Mouse (Mus musculus): ENCODE measurements around the gene Rp9.

Gene Rp9

DNA sequence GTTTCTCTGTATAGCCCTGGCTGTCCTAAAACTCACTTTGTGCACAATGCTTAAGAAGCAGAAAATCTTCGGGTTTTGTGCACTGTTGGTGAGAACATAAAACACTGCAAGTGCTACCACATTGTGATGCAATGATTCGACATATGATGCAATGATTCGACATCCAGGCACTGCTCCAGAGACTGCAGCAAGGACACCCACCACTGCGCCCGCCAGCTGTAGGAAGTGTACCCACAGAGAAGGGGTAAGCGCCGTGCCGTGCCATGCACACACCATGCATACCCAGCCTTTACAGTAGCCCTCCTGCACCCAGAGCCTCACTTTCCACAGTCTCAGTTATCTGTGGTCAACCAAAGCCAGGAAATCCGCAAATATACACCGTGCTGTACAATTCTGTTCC, 102.9 kb downstream of the Rp9 start:
- no peak for DNase-seq (ENCODE audit: low spot score in 2 of 2)

DNA sequence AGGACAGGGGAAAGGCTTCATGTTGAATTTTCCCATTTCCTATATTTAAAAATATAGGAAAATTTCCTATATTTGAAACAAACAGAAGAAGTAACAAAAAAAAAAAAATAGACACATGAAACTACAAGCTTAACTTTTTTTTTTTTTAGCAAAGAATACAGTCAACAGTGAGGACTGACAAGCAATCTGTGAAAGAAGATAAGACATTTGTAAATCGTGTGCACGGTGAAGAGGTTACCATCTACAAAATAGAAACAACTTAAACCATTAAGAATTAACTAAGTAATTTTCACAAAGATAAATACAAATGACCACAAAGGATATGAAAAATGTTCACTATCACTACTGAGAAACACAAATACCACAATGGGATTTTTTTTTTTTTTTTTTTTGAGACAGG, 103.3 kb downstream of the Rp9 start:
- DNase-seq (ENCODE audit: low spot score in 2 of 2), result no peak

All from heart, adult 9 months (tissue).